Mouse (Mus musculus): ENCODE measurements around the gene Vmp1. TPM values are rescaled to one million over a fixed set of nuclear protein-coding genes. Genes with fewer than 3 reads are reported as not detected.

The Vmp1 gene
- polyA plus RNA-seq, 1 experiment = 30.0 TPM

DNA sequence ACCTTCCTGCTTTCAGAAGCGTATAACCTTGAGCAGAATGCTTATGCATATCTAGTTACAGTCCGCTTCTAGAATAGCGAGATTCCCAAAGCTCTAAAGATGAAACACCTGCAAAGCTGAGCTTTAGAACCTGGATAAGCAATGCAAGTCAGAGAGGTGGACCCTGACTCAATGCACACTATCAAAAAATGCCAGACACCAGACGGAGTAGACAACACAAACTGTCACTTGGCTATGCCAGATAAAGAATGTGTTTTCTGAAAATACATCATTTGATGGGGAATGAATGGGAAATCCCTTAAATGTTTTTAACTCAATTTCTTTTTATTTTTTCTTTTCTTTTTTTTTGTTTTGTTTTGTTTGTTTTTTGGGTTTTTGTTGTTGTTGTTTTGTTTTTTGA, 8.1 kb downstream of the Vmp1 start:
- H3K27ac ChIP-seq (ENCODE audit: insufficient read depth, low read length) = no peak overlapping the region
- H3K4me1 ChIP-seq (ENCODE audit: control insufficient read depth, insufficient read depth, insufficient read length) = 0 out of 2 replicates have a peak, but pooled peaks cover 3% of the 10 kb centered on the region
- WGBS = 91% methylated on average over 4 of the region's 4 CpGs
- H3K4me3 ChIP-seq (ENCODE audit: extremely low read depth, insufficient read depth, insufficient read length) = no peak overlapping the region
- TF ChIP-seq CTCF (IDR thresholded peaks at IDR 0.05; ENCODE audit: extremely low read depth, insufficient read depth, insufficient read length, insufficient replicate concordance) (no peak), POLR2A (IDR thresholded peaks at IDR 0.05; ENCODE audit: low read depth, low read length) (no peak)
- no peak for DNase-seq (ENCODE audit: low read depth in 1 of 2, low spot score in 2 of 2)
- no peaks in the 10 kb centered on the region; the same call in 1 of the 2 replicates for H3K36me3 ChIP-seq (ENCODE audit: control insufficient read depth, insufficient read depth, low read length)
- H3K27me3 ChIP-seq (ENCODE audit: control insufficient read depth, insufficient read depth, low read length) = no peaks in the 10 kb centered on the region

DNA sequence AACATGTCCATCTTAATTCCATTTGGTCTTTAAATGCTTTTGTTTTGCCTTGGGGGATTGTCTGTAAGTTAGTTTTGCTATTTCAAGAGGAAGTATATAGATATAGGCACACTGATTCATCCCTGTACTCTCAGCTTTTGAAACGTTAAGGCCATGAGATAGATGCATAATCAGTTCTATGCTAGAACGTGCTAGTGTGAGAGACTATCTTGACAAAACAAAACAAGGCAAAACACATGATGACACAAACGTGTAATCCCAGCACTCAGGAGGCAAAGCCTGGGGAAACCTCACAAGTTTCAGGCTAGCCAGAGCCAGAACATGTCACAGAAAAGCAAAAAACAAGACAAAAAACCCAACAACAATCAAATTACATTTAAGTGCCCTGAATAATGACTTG, 10.9 kb downstream of the Vmp1 start:
- no peak overlapping the region for H3K27ac ChIP-seq (ENCODE audit: insufficient read depth, low read length)
- WGBS = 65% methylated on average over 3 of the region's 3 CpGs
- TF ChIP-seq CTCF (IDR thresholded peaks at IDR 0.05; ENCODE audit: extremely low read depth, insufficient read depth, insufficient read length, insufficient replicate concordance) = no peak
- TF ChIP-seq POLR2A (IDR thresholded peaks at IDR 0.05; ENCODE audit: low read depth, low read length) = no peak
- H3K4me3 ChIP-seq (ENCODE audit: extremely low read depth, insufficient read depth, insufficient read length) = no peak overlapping the region
- no peaks in the 10 kb centered on the region for H3K27me3 ChIP-seq (ENCODE audit: control insufficient read depth, insufficient read depth, low read length)
- 0 out of 2 replicates have a peak, but pooled peaks cover 3% of the 10 kb centered on the region for H3K4me1 ChIP-seq (ENCODE audit: control insufficient read depth, insufficient read depth, insufficient read length)
- DNase-seq (ENCODE audit: low read depth in 1 of 2, low spot score in 2 of 2) = no peak
- H3K36me3 ChIP-seq (ENCODE audit: control insufficient read depth, insufficient read depth, low read length) = no peaks in the 10 kb centered on the region; the same call in 1 of the 2 replicates

DNA sequence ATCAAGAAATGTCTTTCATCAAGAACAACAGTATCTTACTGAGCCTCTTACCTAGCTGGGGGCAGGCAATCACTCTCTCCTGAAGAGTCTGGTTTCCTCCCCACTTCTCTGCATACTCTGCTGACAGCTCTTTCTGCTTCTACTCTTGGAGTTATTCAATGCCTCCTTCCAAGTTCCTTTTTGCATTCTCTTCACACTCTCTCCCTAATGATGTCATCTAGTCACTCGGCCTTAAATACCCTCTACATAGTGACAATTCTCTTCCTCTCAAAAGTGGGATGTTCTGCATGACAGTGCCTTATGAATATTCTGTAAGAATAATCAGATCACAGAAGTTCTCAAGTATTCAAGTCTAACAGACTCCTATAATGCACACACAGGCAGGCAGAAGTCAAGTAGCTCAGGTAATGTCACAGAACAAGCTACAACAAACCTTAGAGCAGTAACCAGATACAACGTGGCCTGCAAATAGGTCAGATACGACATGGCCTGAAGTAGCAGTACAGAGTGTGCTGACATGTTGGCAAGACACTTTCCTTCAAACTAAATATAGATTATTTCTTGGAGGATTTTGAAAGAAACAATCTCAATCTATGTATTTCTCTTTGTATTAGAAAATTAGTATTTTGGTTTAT, 12.5 kb downstream of the Vmp1 start:
- no peak overlapping the region for H3K27ac ChIP-seq (ENCODE audit: insufficient read depth, low read length)
- no peak overlapping the region for H3K4me3 ChIP-seq (ENCODE audit: extremely low read depth, insufficient read depth, insufficient read length)
- 73% methylated on average over 3 of the region's 3 CpGs for WGBS
- H3K27me3 ChIP-seq (ENCODE audit: control insufficient read depth, insufficient read depth, low read length) = no peaks in the 10 kb centered on the region
- H3K4me1 ChIP-seq (ENCODE audit: control insufficient read depth, insufficient read depth, insufficient read length) = 0 out of 2 replicates have a peak, but pooled peaks cover 3% of the 10 kb centered on the region
- no peaks in the 10 kb centered on the region; the same call in 1 of the 2 replicates for H3K36me3 ChIP-seq (ENCODE audit: control insufficient read depth, insufficient read depth, low read length)
- TF ChIP-seq CTCF (IDR thresholded peaks at IDR 0.05; ENCODE audit: extremely low read depth, insufficient read depth, insufficient read length, insufficient replicate concordance) (no peak), POLR2A (IDR thresholded peaks at IDR 0.05; ENCODE audit: low read depth, low read length) (no peak)
- DNase-seq (ENCODE audit: low read depth in 1 of 2, low spot score in 2 of 2) = no peak

DNA sequence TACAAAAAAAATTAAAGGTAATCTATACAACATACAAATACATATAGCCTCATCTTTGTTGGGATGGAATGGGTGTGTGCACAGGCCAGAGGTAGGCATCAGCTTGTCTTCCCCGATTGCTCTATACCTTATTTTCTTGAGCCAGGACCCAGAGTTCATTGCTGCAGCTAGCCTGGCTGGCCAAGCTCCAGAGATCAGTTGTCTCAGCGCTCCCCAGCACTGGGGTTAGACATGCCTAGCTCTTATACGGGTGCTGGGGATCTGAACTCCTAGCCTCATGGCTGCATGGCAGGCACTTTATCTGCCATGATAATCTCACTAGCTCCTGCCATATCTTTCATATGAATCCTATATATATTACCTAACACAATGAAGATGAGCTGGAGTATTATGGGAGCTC, 15.5 kb downstream of the Vmp1 start:
- 76% methylated on average over 3 of the region's 3 CpGs for WGBS
- Histone ChIP-seq H3K27me3 (ENCODE audit: control insufficient read depth, insufficient read depth, low read length) (no peaks in the 10 kb centered on the region), H3K27ac (ENCODE audit: insufficient read depth, low read length) (no peak overlapping the region), H3K36me3 (ENCODE audit: control insufficient read depth, insufficient read depth, low read length) (peaks cover 12% of the 10 kb centered on the region), H3K4me1 (ENCODE audit: control insufficient read depth, insufficient read depth, insufficient read length) (0 out of 2 replicates have a peak, but pooled peaks cover 3% of the 10 kb centered on the region), H3K4me3 (ENCODE audit: extremely low read depth, insufficient read depth, insufficient read length) (no peak overlapping the region)
- TF ChIP-seq POLR2A (IDR thresholded peaks at IDR 0.05; ENCODE audit: low read depth, low read length) (no peak), CTCF (IDR thresholded peaks at IDR 0.05; ENCODE audit: extremely low read depth, insufficient read depth, insufficient read length, insufficient replicate concordance) (no peak)
- DNase-seq (ENCODE audit: low read depth in 1 of 2, low spot score in 2 of 2) = no peak

DNA sequence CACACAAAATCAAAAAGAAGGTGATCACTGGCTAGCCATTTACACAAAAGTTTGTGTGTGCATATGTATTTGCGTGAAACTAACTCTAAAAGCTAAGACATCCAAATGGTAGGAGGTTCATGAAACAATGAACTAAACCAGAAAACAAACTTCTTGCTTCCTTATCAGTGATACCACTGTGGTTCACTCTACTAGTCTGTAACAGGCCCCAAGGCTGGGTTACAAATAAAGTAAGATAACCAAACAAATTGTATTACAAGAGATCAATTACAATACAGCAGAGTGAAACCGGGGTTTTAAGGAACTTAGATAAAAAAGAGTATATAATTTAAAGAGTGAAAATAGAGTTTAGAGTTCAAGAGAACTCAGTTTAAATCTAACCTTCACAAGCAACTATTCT, 16.1 kb downstream of the Vmp1 start:
- Histone ChIP-seq H3K27ac (ENCODE audit: insufficient read depth, low read length) (no peak overlapping the region), H3K36me3 (ENCODE audit: control insufficient read depth, insufficient read depth, low read length) (peaks cover 12% of the 10 kb centered on the region), H3K4me1 (ENCODE audit: control insufficient read depth, insufficient read depth, insufficient read length) (0 out of 2 replicates have a peak, but pooled peaks cover 3% of the 10 kb centered on the region), H3K4me3 (ENCODE audit: extremely low read depth, insufficient read depth, insufficient read length) (no peak overlapping the region; the same call in 1 of the 2 replicates), H3K27me3 (ENCODE audit: control insufficient read depth, insufficient read depth, low read length) (no peaks in the 10 kb centered on the region)
- TF ChIP-seq CTCF (IDR thresholded peaks at IDR 0.05; ENCODE audit: extremely low read depth, insufficient read depth, insufficient read length, insufficient replicate concordance) = no peak
- no peak for TF ChIP-seq POLR2A (IDR thresholded peaks at IDR 0.05; ENCODE audit: low read depth, low read length)
- 90% methylated on average over 2 of the region's 2 CpGs for WGBS
- no peak for DNase-seq (ENCODE audit: low read depth in 1 of 2, low spot score in 2 of 2)

DNA sequence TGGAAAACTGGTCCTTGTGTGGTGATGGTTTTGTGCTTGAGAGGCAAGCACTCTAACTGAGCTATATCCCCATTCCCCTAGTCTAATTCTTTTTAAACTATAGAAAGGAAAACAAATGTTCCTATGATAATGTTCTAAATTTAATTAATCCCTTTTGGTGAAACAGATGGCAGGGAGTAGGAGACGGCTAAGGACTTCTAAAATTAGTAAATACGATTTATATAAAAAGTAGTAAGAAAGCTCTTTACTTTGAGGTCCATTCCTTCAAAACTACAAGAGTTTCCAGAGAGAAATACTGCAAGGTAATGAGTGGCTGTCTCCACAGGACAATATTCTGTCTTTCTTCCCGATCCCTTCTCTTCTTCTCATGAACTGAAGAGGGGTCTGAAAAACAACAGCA, 19.2 kb downstream of the Vmp1 start:
- 95% methylated on average over 3 of the region's 3 CpGs for WGBS

DNA sequence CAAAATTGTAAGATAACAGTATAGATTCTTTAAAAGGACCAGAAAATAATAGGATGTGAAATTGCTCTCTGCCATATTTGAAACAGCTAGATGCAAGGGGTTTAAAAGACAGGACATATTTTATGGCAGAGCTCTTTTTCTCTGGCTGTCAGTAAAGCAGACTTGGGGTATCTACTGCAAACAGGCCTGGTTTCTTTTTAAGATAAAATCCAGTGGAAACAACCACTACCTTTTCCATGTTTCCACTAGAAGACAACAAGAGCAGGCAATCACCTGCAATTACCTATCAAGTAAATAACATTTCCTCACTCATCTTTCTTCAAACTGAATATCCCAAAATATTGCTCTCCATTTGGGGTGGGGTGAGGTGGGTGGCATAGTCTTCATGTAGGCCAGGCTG, 19.7 kb downstream of the Vmp1 start:
- Histone ChIP-seq H3K36me3 (ENCODE audit: control insufficient read depth, insufficient read depth, low read length) (peaks cover 20% of the 10 kb centered on the region), H3K27me3 (ENCODE audit: control insufficient read depth, insufficient read depth, low read length) (no peaks in the 10 kb centered on the region), H3K4me1 (ENCODE audit: control insufficient read depth, insufficient read depth, insufficient read length) (no peaks in the 10 kb centered on the region), H3K27ac (ENCODE audit: insufficient read depth, low read length) (no peak overlapping the region), H3K4me3 (ENCODE audit: extremely low read depth, insufficient read depth, insufficient read length) (no peak overlapping the region)
- DNase-seq (ENCODE audit: low read depth in 1 of 2, low spot score in 2 of 2) = no peak
- TF ChIP-seq CTCF (IDR thresholded peaks at IDR 0.05; ENCODE audit: extremely low read depth, insufficient read depth, insufficient read length, insufficient replicate concordance) = no peak
- TF ChIP-seq POLR2A (IDR thresholded peaks at IDR 0.05; ENCODE audit: low read depth, low read length) = no peak

More for the DNA sequence above, 19.2 kb downstream of the Vmp1 start:
- no peak overlapping the region for H3K4me3 ChIP-seq (ENCODE audit: extremely low read depth, insufficient read depth, insufficient read length)
- no peak for DNase-seq (ENCODE audit: low read depth in 1 of 2, low spot score in 2 of 2)
- H3K36me3 ChIP-seq (ENCODE audit: control insufficient read depth, insufficient read depth, low read length) = peaks cover 20% of the 10 kb centered on the region
- TF ChIP-seq POLR2A (IDR thresholded peaks at IDR 0.05; ENCODE audit: low read depth, low read length) = no peak
- TF ChIP-seq CTCF (IDR thresholded peaks at IDR 0.05; ENCODE audit: extremely low read depth, insufficient read depth, insufficient read length, insufficient replicate concordance) = no peak
- H3K4me1 ChIP-seq (ENCODE audit: control insufficient read depth, insufficient read depth, insufficient read length) = no peaks in the 10 kb centered on the region
- H3K27me3 ChIP-seq (ENCODE audit: control insufficient read depth, insufficient read depth, low read length) = no peaks in the 10 kb centered on the region
- no peak overlapping the region for H3K27ac ChIP-seq (ENCODE audit: insufficient read depth, low read length)
